ENCODE assay signal across 8 mouse cellular contexts in the genomic region with DNA sequence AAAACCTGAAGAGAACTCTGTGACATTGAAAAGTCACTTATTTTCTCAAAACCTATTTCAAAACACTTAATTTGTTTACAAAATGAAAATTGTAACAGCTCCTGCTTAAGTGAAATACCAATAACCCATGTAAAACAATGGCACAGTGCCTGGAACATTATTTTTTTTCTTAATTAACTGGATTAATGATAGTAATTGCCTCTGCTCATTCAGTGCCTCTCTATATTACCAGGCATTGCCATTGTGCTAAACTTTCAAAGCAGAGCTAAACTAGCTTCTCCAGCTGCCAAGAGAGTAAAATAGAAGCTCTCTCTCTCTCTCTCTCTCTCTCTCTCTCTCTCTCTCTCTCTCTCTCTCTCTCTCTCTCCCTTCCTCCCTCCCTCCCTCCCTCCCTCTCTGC. TPM values are rescaled to one million over a fixed set of nuclear protein-coding genes. Genes with fewer than 3 reads are reported as not detected.
A peak's percentile ranks its signal among the peaks of the same experiment; 100 is the strongest.
DNase-seq lines count a peak whose midpoint lies in the region; ATAC-seq lines count a peak whose summit lies in the region.

No protein-coding gene starts in this region.

- H3K4me3 ChIP-seq in kidney, embryonic 15.5 days (replicated peaks), result peak overlapping the region; percentile 95
- peak overlapping the region; percentile 94 for H3K4me3 ChIP-seq in embryonic facial prominence, embryonic 10.5 days
- H3K4me3 ChIP-seq in hindbrain, embryonic 15.5 days, result peak overlapping the region; percentile 84
- peak overlapping the region; percentile 55 for H3K4me3 ChIP-seq in midbrain, embryonic 14.5 days (replicated peaks; ENCODE audit: low read depth, low read length)

- peaks cover 35% of the 10 kb centered on the region for H3K36me3 ChIP-seq in kidney, embryonic 15.5 days
- peaks cover 36% of the 10 kb centered on the region for H3K36me3 ChIP-seq in embryonic facial prominence, embryonic 10.5 days (replicated peaks)
- H3K36me3 ChIP-seq in hindbrain, embryonic 15.5 days, result peaks cover 21% of the 10 kb centered on the region
- H3K36me3 ChIP-seq in midbrain, embryonic 14.5 days (ENCODE audit: control insufficient read depth, insufficient read depth, low read length), result peaks cover 30% of the 10 kb centered on the region

- H3K4me1 ChIP-seq in kidney, embryonic 15.5 days, result peaks cover 15% of the 10 kb centered on the region
- H3K4me1 ChIP-seq in embryonic facial prominence, embryonic 10.5 days, result peaks cover 20% of the 10 kb centered on the region
- H3K4me1 ChIP-seq in hindbrain, embryonic 15.5 days (replicated peaks), result peaks cover 18% of the 10 kb centered on the region
- peaks cover 6% of the 10 kb centered on the region for H3K4me1 ChIP-seq in midbrain, embryonic 14.5 days (ENCODE audit: control insufficient read depth, insufficient read depth, low read length)

- no peaks in the 10 kb centered on the region for H3K9me3 ChIP-seq in kidney, embryonic 15.5 days (replicated peaks)
- H3K9me3 ChIP-seq in embryonic facial prominence, embryonic 10.5 days, result no peaks in the 10 kb centered on the region
- H3K9me3 ChIP-seq in hindbrain, embryonic 15.5 days, result no peaks in the 10 kb centered on the region
- no peaks in the 10 kb centered on the region for H3K9me3 ChIP-seq in midbrain, embryonic 14.5 days (ENCODE audit: control insufficient read depth, low read length)

- no peaks in the 10 kb centered on the region for H3K27me3 ChIP-seq in kidney, embryonic 15.5 days
- H3K27me3 ChIP-seq in embryonic facial prominence, embryonic 10.5 days (replicated peaks; ENCODE audit: low read depth, poor library complexity, severe bottlenecking), result no peaks in the 10 kb centered on the region
- H3K27me3 ChIP-seq in hindbrain, embryonic 15.5 days, result no peaks in the 10 kb centered on the region
- no peaks in the 10 kb centered on the region for H3K27me3 ChIP-seq in midbrain, embryonic 14.5 days (ENCODE audit: control insufficient read depth, insufficient read depth, low read length)

- DNase-seq in kidney, postnatal 10 days, result no peak
- no peak for DNase-seq in embryonic facial prominence, embryonic 10.5 days (ENCODE audit: low spot score)
- no peak for DNase-seq in midbrain, embryonic 14.5 days
- no peak for DNase-seq in spleen, adult 12 weeks (ENCODE audit: low spot score)

- ATAC-seq in kidney, embryonic 15.5 days (replicated peaks; ENCODE audit: low FRiP score), result no peak
- 0 out of 2 replicates have a peak, but pooled peaks have one; percentile 5 for ATAC-seq in hindbrain, embryonic 15.5 days (ENCODE audit: low FRiP score, low read depth)
- ATAC-seq in midbrain, embryonic 14.5 days (ENCODE audit: low FRiP score, low TSS enrichment), result no peak
- ATAC-seq in CD4-positive, CD25-positive, alpha-beta regulatory T cell, adult 4 months, result no peak
- ATAC-seq in megakaryocyte progenitor cell, adult 5-6 weeks (replicated peaks; ENCODE audit: poor library complexity), result no peak

- peak overlapping the region; percentile 74 for H3K4me2 ChIP-seq in kidney, embryonic 15.5 days
- H3K4me2 ChIP-seq in hindbrain, embryonic 15.5 days, result peak overlapping the region; percentile 88
- peak overlapping the region; percentile 90 for H3K4me2 ChIP-seq in midbrain, embryonic 14.5 days (ENCODE audit: low read length)

- H3K9ac ChIP-seq in kidney, embryonic 15.5 days, result peak overlapping the region; percentile 85; the same call in 1 of the 2 replicates
- peak overlapping the region; percentile 33; the same call in 1 of the 2 replicates for H3K9ac ChIP-seq in hindbrain, embryonic 15.5 days
- H3K9ac ChIP-seq in midbrain, embryonic 14.5 days (replicated peaks; ENCODE audit: low read length), result peak overlapping the region; percentile 64; the same call in 1 of the 2 replicates

- H3K27ac ChIP-seq in kidney, embryonic 15.5 days, result peak overlapping the region; percentile 62; the same call in 1 of the 2 replicates
- peak overlapping the region; percentile 90 for H3K27ac ChIP-seq in embryonic facial prominence, embryonic 10.5 days (replicated peaks)
- H3K27ac ChIP-seq in hindbrain, embryonic 15.5 days (replicated peaks), result peak overlapping the region; percentile 65
- H3K27ac ChIP-seq in midbrain, embryonic 14.5 days (replicated peaks; ENCODE audit: low read depth, low read length), result 0 out of 2 replicates have a peak overlapping the region, but pooled peaks have one; percentile 37

RNA-seq across cellular contexts. Expression of a gene that starts 0.4 kb away (rescaled TPM):
- polyA plus RNA-seq in kidney, embryonic 15.5 days (2015; fragmentation: Nextera tagmentation; extraction: Ambion mirVana), result 55.4 and 64.1 TPM in 2 replicates
- 78.4 and 80.0 TPM in 2 replicates for polyA plus RNA-seq in embryonic facial prominence, embryonic 10.5 days (2016; fragmentation: Nextera tagmentation; extraction: Ambion mirVana)
- polyA plus RNA-seq in hindbrain, embryonic 15.5 days (2015; fragmentation: Nextera tagmentation; extraction: Ambion mirVana), result 76.5 and 76.8 TPM in 2 replicates
- polyA plus RNA-seq in midbrain, embryonic 14.5 days (2014; fragmentation: Nextera tagmentation; extraction: Ambion mirVana), result 86.6 and 91.5 TPM in 2 replicates
- polyA plus RNA-seq in CD4-positive, CD25-positive, alpha-beta regulatory T cell, adult 4 months (2017; shearing (Covaris generic)), result 10 to 100 TPM; 25.0 to 31.5 TPM
- 13.8 and 19.3 TPM in 2 replicates for total RNA-seq in megakaryocyte progenitor cell, adult 5-6 weeks (2015)
- total RNA-seq in megakaryocyte progenitor cell, adult 5-6 weeks (2017), result 23.7 and 29.1 TPM in 2 replicates

RNA-seq across cellular contexts. Expression of a gene that starts 41.7 kb away (rescaled TPM):
- not detected in 2 replicates for polyA plus RNA-seq in kidney, embryonic 15.5 days (2015; fragmentation: Nextera tagmentation; extraction: Ambion mirVana)
- not detected in 2 replicates for polyA plus RNA-seq in embryonic facial prominence, embryonic 10.5 days (2016; fragmentation: Nextera tagmentation; extraction: Ambion mirVana)
- not detected in 2 replicates for polyA plus RNA-seq in hindbrain, embryonic 15.5 days (2015; fragmentation: Nextera tagmentation; extraction: Ambion mirVana)
- polyA plus RNA-seq in midbrain, embryonic 14.5 days (2014; fragmentation: Nextera tagmentation; extraction: Ambion mirVana), result not detected in 2 replicates
- not detected for polyA plus RNA-seq in CD4-positive, CD25-positive, alpha-beta regulatory T cell, adult 4 months (2017; shearing (Covaris generic))
- not detected in 2 replicates for total RNA-seq in megakaryocyte progenitor cell, adult 5-6 weeks (2015)
- not detected in 2 replicates for total RNA-seq in megakaryocyte progenitor cell, adult 5-6 weeks (2017)

Comparison
In these comparisons a context has a peak if more than half of its experiments do, and no peak if none do; other contexts are left out.
1. H3K27ac ChIP-seq: peak in every context shown above with its lines; median percentile 90 in embryonic facial prominence, embryonic 10.5 days; 65 in hindbrain, embryonic 15.5 days; 62 in kidney, embryonic 15.5 days; 37 in midbrain, embryonic 14.5 days.
2. H3K9ac ChIP-seq: peak in every context shown above with its lines; median percentile 85 in kidney, embryonic 15.5 days; 64 in midbrain, embryonic 14.5 days; 33 in hindbrain, embryonic 15.5 days.